Mouse (Mus musculus) MEL (cell line): ENCODE measurements at regions not wholly inside any gene's neighbourhood (a gene's known extent, or its start where the extent isn't known, plus 50 kb on each side); places are given as distances from the start of the nearest gene placed in this dataset.

ENCODE experiments used
- DNase-seq: peaks from one replicate; pipeline ENCODE4 v3.0.0; 2011; ENCODE audit warnings: low read depth, low spot score
- H3K27ac ChIP-seq: 2 replicates; pipeline ENCODE4 v1.5.1; 2012; ENCODE audit warnings: low read depth, mild to moderate bottlenecking, control low read depth, low read length, moderate library complexity; ENCODE audit not compliant: control insufficient read depth
- H3K27me3 ChIP-seq, 2 experiments: fragments of 150-350 bp in 1 of 2; sonication (generic) in 1 of 2; 2 replicates each; pipeline ENCODE4 v1.6.1; 2012; ENCODE audit warnings: low read length in 2 of 2, mild to moderate bottlenecking in 2 of 2, improper control_type of control experiment in 1 of 2, moderate library complexity in 1 of 2; ENCODE audit not compliant: insufficient read depth in 2 of 2, control insufficient read depth in 1 of 2
- H3K36me3 ChIP-seq, 2 experiments: 2 replicates each; pipeline ENCODE4 v1.6.1; 2012 to 2014; ENCODE audit warnings: low read length in 2 of 2, improper control_type of control experiment in 1 of 2, inconsistent platforms in 1 of 2, mild to moderate bottlenecking in 1 of 2; ENCODE audit not compliant: insufficient read depth in 2 of 2, control insufficient read depth in 1 of 2
- H3K4me1 ChIP-seq, 2 experiments: fragments of 150-350 bp in 1 of 2; sonication (generic) in 1 of 2; 2 replicates each; pipeline ENCODE4 v1.6.1; 2012; ENCODE audit warnings: low read length in 2 of 2, improper control_type of control experiment in 1 of 2, mild to moderate bottlenecking in 1 of 2; ENCODE audit not compliant: insufficient read depth in 2 of 2, control insufficient read depth in 1 of 2
- H3K4me3 ChIP-seq, 2 experiments: fragments of 150-350 bp in 1 of 2; sonication (generic) in 1 of 2; 2 replicates each; pipeline ENCODE4 v1.5.1; 2012; ENCODE audit warnings: low read depth in 2 of 2, low read length in 2 of 2, mild to moderate bottlenecking in 2 of 2, moderate library complexity in 2 of 2, control low read depth in 1 of 2, improper control_type of control experiment in 1 of 2; ENCODE audit not compliant: control insufficient read depth in 1 of 2, insufficient read depth in 1 of 2
- H3K79me2 ChIP-seq: 2 replicates; pipeline ENCODE4 v1.6.1; 2012; ENCODE audit warnings: mild to moderate bottlenecking, low read length, moderate library complexity; ENCODE audit not compliant: control insufficient read depth, poor library complexity, insufficient read depth
- H3K9ac ChIP-seq: 2 replicates; pipeline ENCODE4 v1.6.1; 2012; ENCODE audit warnings: low read depth, mild to moderate bottlenecking, control low read depth, low read length, moderate library complexity; ENCODE audit not compliant: control insufficient read depth, poor library complexity, severe bottlenecking
- H3K9me3 ChIP-seq: fragments of 150-350 bp; sonication (generic); replicated peaks from 2 replicates; pipeline ENCODE4 v1.6.1; 2012; ENCODE audit warnings: mild to moderate bottlenecking, low read length, improper control_type of control experiment, moderate library complexity; ENCODE audit not compliant: insufficient read depth
- CTCF ChIP-seq, 3 experiments: IDR thresholded peaks in 2 of 3; conservative IDR thresholded peaks in 1 of 3; 2 replicates each; pipeline ENCODE4 v1.5.1; 2011 to 2012; ENCODE audit warnings: low read length in 3 of 3, low read depth in 2 of 3, mild to moderate bottlenecking in 2 of 3, improper control_type of control experiment in 1 of 3, inconsistent platforms in 1 of 3, mixed read lengths in 1 of 3, moderate library complexity in 1 of 3; ENCODE audit not compliant: control insufficient read depth in 1 of 3, insufficient read depth in 1 of 3, poor library complexity in 1 of 3, severe bottlenecking in 1 of 3
- ELF1 ChIP-seq: IDR thresholded peaks from 2 replicates; pipeline ENCODE4 v1.6.1; 2014; ENCODE audit warnings: low read depth, mild to moderate bottlenecking, inconsistent platforms, low read length, improper control_type of control experiment, moderate library complexity
- EP300 ChIP-seq, 2 experiments: IDR thresholded peaks; 2 replicates each; pipeline ENCODE4 v1.6.1; 2011; ENCODE audit warnings: improper control_type of control experiment in 2 of 2, low read length in 2 of 2, low read depth in 1 of 2, mild to moderate bottlenecking in 1 of 2
- GABPA ChIP-seq: IDR thresholded peaks from 2 replicates; pipeline ENCODE4 v1.6.1; 2012; ENCODE audit warnings: low read depth, mild to moderate bottlenecking, inconsistent platforms, low read length, improper control_type of control experiment, moderate library complexity
- HCFC1 ChIP-seq: IDR thresholded peaks from 2 replicates; pipeline ENCODE4 v1.6.1; 2012; ENCODE audit warnings: low read depth, mild to moderate bottlenecking, inconsistent platforms, low read length, improper control_type of control experiment, moderate library complexity
- KAT2A ChIP-seq: conservative IDR thresholded peaks from 2 replicates; pipeline ENCODE4 v1.6.1; 2012; ENCODE audit warnings: low read depth, low read length, improper control_type of control experiment, inconsistent platforms
- MAFK ChIP-seq: IDR thresholded peaks from 2 replicates; pipeline ENCODE4 v1.6.1; 2011; ENCODE audit warnings: low read depth, mild to moderate bottlenecking, low read length, improper control_type of control experiment, borderline replicate concordance
- MAX ChIP-seq: IDR thresholded peaks from 2 replicates; pipeline ENCODE4 v1.6.1; 2011; ENCODE audit warnings: low read length, improper control_type of control experiment
- MAZ ChIP-seq: IDR thresholded peaks from 2 replicates; pipeline ENCODE4 v1.6.1; 2012; ENCODE audit warnings: low read depth, mild to moderate bottlenecking, inconsistent platforms, low read length, improper control_type of control experiment
- MYC ChIP-seq: IDR thresholded peaks from 2 replicates; pipeline ENCODE4 v1.6.1; 2011; ENCODE audit warnings: low read depth, mild to moderate bottlenecking, low read length, improper control_type of control experiment, moderate library complexity
- NELFE ChIP-seq: IDR thresholded peaks from 2 replicates; pipeline ENCODE4 v1.6.1; 2011; ENCODE audit warnings: low read depth, low read length, improper control_type of control experiment
- POLR2A ChIP-seq, 2 experiments: IDR thresholded peaks; 2 replicates each; pipeline ENCODE4 v1.6.1; 2011 to 2012; ENCODE audit warnings: low read length in 2 of 2, mild to moderate bottlenecking in 2 of 2, control low read depth in 1 of 2, improper control_type of control experiment in 1 of 2, low read depth in 1 of 2, moderate library complexity in 1 of 2; ENCODE audit not compliant: control insufficient read depth in 1 of 2, insufficient read depth in 1 of 2, poor library complexity in 1 of 2
- POLR2AphosphoS5 ChIP-seq: IDR thresholded peaks from 2 replicates; pipeline ENCODE4 v1.6.1; 2012; ENCODE audit warnings: low read depth, borderline replicate concordance, mild to moderate bottlenecking, inconsistent platforms, low read length, moderate library complexity, mixed read lengths
- RAD21 ChIP-seq: IDR thresholded peaks from 2 replicates; pipeline ENCODE4 v1.6.1; 2011; ENCODE audit warnings: mild to moderate bottlenecking, low read depth, low read length, improper control_type of control experiment
- RCOR1 ChIP-seq: IDR thresholded peaks from 2 replicates; pipeline ENCODE4 v1.6.1; 2012; ENCODE audit warnings: low read depth, mild to moderate bottlenecking, inconsistent platforms, low read length, improper control_type of control experiment
- SIN3A ChIP-seq: IDR thresholded peaks from 2 replicates; pipeline ENCODE4 v1.6.1; 2012; ENCODE audit warnings: low read length, improper control_type of control experiment, inconsistent platforms
- SMC3 ChIP-seq: IDR thresholded peaks from 2 replicates; pipeline ENCODE4 v1.6.1; 2011; ENCODE audit warnings: low read depth, low read length, improper control_type of control experiment
- TAL1 ChIP-seq: IDR thresholded peaks from 2 replicates; pipeline ENCODE4 v1.6.1; 2012; ENCODE audit warnings: mild to moderate bottlenecking, inconsistent platforms, low read length, moderate library complexity, mixed read lengths
- TCF12 ChIP-seq: IDR thresholded peaks from 2 replicates; pipeline ENCODE4 v1.6.1; 2014; ENCODE audit warnings: low read depth, mild to moderate bottlenecking, inconsistent platforms, low read length, improper control_type of control experiment, moderate library complexity
- UBTF ChIP-seq: IDR thresholded peaks from 2 replicates; pipeline ENCODE4 v1.6.1; 2012; ENCODE audit warnings: low read depth, mild to moderate bottlenecking, inconsistent platforms, low read length, improper control_type of control experiment, moderate library complexity, borderline replicate concordance; ENCODE audit not compliant: insufficient read depth
- USF1 ChIP-seq: IDR thresholded peaks from 2 replicates; pipeline ENCODE4 v1.6.1; 2014; ENCODE audit warnings: low read depth, mild to moderate bottlenecking, inconsistent platforms, low read length, improper control_type of control experiment, moderate library complexity
- USF2 ChIP-seq, 2 experiments: IDR thresholded peaks; 2 replicates each; pipeline ENCODE4 v1.6.1; 2011 to 2012; ENCODE audit warnings: improper control_type of control experiment in 2 of 2, low read length in 2 of 2, borderline replicate concordance in 1 of 2, inconsistent platforms in 1 of 2, low read depth in 1 of 2, mild to moderate bottlenecking in 1 of 2; ENCODE audit not compliant: insufficient read depth in 1 of 2
- ZC3H11A ChIP-seq: IDR thresholded peaks from 2 replicates; pipeline ENCODE4 v1.6.1; 2012; ENCODE audit warnings: low read depth, mild to moderate bottlenecking, inconsistent platforms, low read length, improper control_type of control experiment
- ZKSCAN1 ChIP-seq: IDR thresholded peaks from 2 replicates; pipeline ENCODE4 v1.6.1; 2012; ENCODE audit warnings: low read depth, mild to moderate bottlenecking, inconsistent platforms, low read length, improper control_type of control experiment, moderate library complexity
- ZNF384 ChIP-seq: IDR thresholded peaks from 2 replicates; pipeline ENCODE4 v1.6.1; 2012; ENCODE audit warnings: low read depth, mild to moderate bottlenecking, inconsistent platforms, low read length, improper control_type of control experiment

- no peak overlapping the region for H3K27ac ChIP-seq
- H3K27me3 ChIP-seq = no peaks in the 10 kb centered on the region; a peak in 1 of 4 replicates
- TF ChIP-seq GABPA = no peak
- no peak for TF ChIP-seq ZKSCAN1
- no peak for TF ChIP-seq POLR2A (IDR thresholded peaks at IDR 0.05; ENCODE audit: control insufficient read depth in 1 of 2, insufficient read depth in 1 of 2, low read depth in 1 of 2, low read length in 2 of 2, poor library complexity in 1 of 2)
- TF ChIP-seq SIN3A = no peak
- TF ChIP-seq ELF1 = no peak
- TF ChIP-seq, all 39 proteins: peak for 0
- Histone ChIP-seq H3K4me1 (no peaks in the 10 kb centered on the region), H3K36me3 (no peaks in the 10 kb centered on the region), H3K9me3 (no peaks in the 10 kb centered on the region), H3K79me2 (no peaks in the 10 kb centered on the region), H3K4me3 (no peak overlapping the region), H3K9ac (no peak overlapping the region)
- DNase-seq = no peak
These were observed 74.1 kb upstream of the Sec14l1 start for GRCm38 (mm10) chr11:117040829-117041228.

GRCm38 (mm10) chr11:117042336-117042735, 72.6 kb upstream of the Sec14l1 start:
- Histone ChIP-seq H3K27ac (no peak overlapping the region), H3K79me2 (no peaks in the 10 kb centered on the region), H3K36me3 (peaks cover 0 to 2% of the 10 kb centered on the region in 2 experiments; a peak in 1 of 4 replicates), H3K9ac (no peak overlapping the region), H3K9me3 (no peaks in the 10 kb centered on the region), H3K4me1 (no peaks in the 10 kb centered on the region), H3K27me3 (no peaks in the 10 kb centered on the region; a peak in 1 of 4 replicates), H3K4me3 (no peak overlapping the region)
- TF ChIP-seq MAZ (no peak), TCF12 (no peak), POLR2AphosphoS5 (no peak), RCOR1 (no peak), POLR2A (IDR thresholded peaks at IDR 0.05; ENCODE audit: control insufficient read depth in 1 of 2, insufficient read depth in 1 of 2, low read depth in 1 of 2, low read length in 2 of 2, poor library complexity in 1 of 2) (no peak), SIN3A (no peak), RAD21 (no peak), ZNF384 (no peak), MYC (no peak), KAT2A (no peak), USF2 (IDR thresholded peaks at IDR 0.05; ENCODE audit: borderline replicate concordance in 1 of 2, insufficient read depth in 1 of 2, low read depth in 1 of 2, low read length in 2 of 2) (no peak), ZC3H11A (no peak)
- no peak for DNase-seq

GRCm38 (mm10) chr11:117043524-117043923, 71.4 kb upstream of the Sec14l1 start:
- no peaks in the 10 kb centered on the region for H3K9me3 ChIP-seq
- peaks cover 0 to 3% of the 10 kb centered on the region in 2 experiments; a peak in 1 of 4 replicates for H3K36me3 ChIP-seq
- peak; percentile 78 for DNase-seq
- H3K9ac ChIP-seq = no peak overlapping the region
- H3K79me2 ChIP-seq = no peaks in the 10 kb centered on the region
- H3K4me1 ChIP-seq = 0 out of 4 replicates have a peak, but pooled peaks cover 0 to 3% of the 10 kb centered on the region in 2 experiments
- H3K4me3 ChIP-seq = no peak overlapping the region
- no peak overlapping the region for H3K27ac ChIP-seq
- H3K27me3 ChIP-seq = no peaks in the 10 kb centered on the region; a peak in 1 of 4 replicates
- no peak for TF ChIP-seq MAZ
- TF ChIP-seq ELF1 = no peak
- no peak for TF ChIP-seq TAL1
- TF ChIP-seq ZNF384 = no peak
- no peak for TF ChIP-seq EP300 (IDR thresholded peaks at IDR 0.05; ENCODE audit: low read depth in 1 of 2, low read length in 2 of 2)
- no peak for TF ChIP-seq HCFC1
- no peak for TF ChIP-seq MYC
- TF ChIP-seq KAT2A = no peak
- no peak for TF ChIP-seq USF1
- TF ChIP-seq CTCF (IDR thresholded peaks at IDR 0.05 in 2 of 3, conservative IDR thresholded peaks at IDR 0.05 in 1 of 3; ENCODE audit: control insufficient read depth in 1 of 3, insufficient read depth in 1 of 3, low read depth in 2 of 3, low read length in 3 of 3, poor library complexity in 1 of 3, severe bottlenecking in 1 of 3) = peak; percentile 93 to 97 (median 96)
- TF ChIP-seq SMC3 = peak; percentile 85
- peak; percentile 67 for TF ChIP-seq RAD21
- TF ChIP-seq MAX = no peak
- TF ChIP-seq UBTF = no peak
- no peak for TF ChIP-seq MAFK
- no peak for TF ChIP-seq NELFE
- peak; percentile 65 for TF ChIP-seq ZC3H11A
